Mouse (Mus musculus) adrenal gland, postnatal 36 days (tissue): ENCODE results near the gene Ankrd66. TPM values are rescaled to one million over a fixed set of nuclear protein-coding genes. Genes with fewer than 3 reads are reported as not detected.
"Not testable (repeated sequence)": the region's sequence is repeated elsewhere in the genome, so short reads cannot be mapped to it uniquely, and the experiment has no call there.

Source experiments
- DNase-seq, 2 experiments: peaks; one replicate each; pipeline ENCODE4 v3.0.0; 2021; ENCODE audit warnings: mixed read lengths in 1 of 2
- total RNA-seq, 2 experiments: library from RNA; stranded (reverse); gene quantifications; 2 replicates each; pipeline ENCODE4 v1.2.3; 2021

Ankrd66 gene
- total RNA-seq, 2 experiments from 2014 or later, result not detected

GRCm38 (mm10) chr17:43536841-43537240 lies 6.6 kb downstream of the Ankrd66 start:
- DNase-seq, result not testable (repeated sequence)

GRCm38 (mm10) chr17:43534362-43535222 lies 8.8 kb downstream of the Ankrd66 start:
- DNase-seq, result peak; percentile 32 to 46

- no peak for DNase-seq
Observed at GRCm38 (mm10) chr17:43531192-43531591, 12.2 kb downstream of the Ankrd66 start.

- DNase-seq, result no peak
Observed at GRCm38 (mm10) chr17:43530507-43530906, 12.9 kb downstream of the Ankrd66 start.

- DNase-seq, result no peak
Observed at GRCm38 (mm10) chr17:43520166-43520565, 23.3 kb downstream of the Ankrd66 start.

- DNase-seq, result peak; percentile 56 to 71
Observed at GRCm38 (mm10) chr17:43518644-43519409, 24.6 kb downstream of the Ankrd66 start.

- no peak for DNase-seq
Observed at GRCm38 (mm10) chr17:43510782-43511181, 32.7 kb downstream of the Ankrd66 start.

DNA sequence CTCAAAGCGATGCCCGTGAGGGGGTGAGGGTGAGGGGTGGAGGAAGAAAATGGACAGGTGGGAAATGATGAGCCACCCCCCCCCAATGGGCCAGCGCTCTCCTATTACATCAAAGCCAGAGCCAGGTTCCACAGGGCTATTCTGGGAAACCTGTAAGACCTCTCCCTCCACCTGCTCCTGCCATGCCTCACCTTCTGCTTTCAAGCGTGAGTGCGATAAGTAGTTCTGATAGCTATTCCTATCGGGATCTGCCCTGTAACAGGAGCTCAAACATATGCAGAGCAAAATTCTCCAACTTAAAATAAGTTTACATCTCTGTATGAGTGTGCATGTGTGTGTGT lies 38.9 kb downstream of the Ankrd66 start:
- DNase-seq, result no peak

DNA sequence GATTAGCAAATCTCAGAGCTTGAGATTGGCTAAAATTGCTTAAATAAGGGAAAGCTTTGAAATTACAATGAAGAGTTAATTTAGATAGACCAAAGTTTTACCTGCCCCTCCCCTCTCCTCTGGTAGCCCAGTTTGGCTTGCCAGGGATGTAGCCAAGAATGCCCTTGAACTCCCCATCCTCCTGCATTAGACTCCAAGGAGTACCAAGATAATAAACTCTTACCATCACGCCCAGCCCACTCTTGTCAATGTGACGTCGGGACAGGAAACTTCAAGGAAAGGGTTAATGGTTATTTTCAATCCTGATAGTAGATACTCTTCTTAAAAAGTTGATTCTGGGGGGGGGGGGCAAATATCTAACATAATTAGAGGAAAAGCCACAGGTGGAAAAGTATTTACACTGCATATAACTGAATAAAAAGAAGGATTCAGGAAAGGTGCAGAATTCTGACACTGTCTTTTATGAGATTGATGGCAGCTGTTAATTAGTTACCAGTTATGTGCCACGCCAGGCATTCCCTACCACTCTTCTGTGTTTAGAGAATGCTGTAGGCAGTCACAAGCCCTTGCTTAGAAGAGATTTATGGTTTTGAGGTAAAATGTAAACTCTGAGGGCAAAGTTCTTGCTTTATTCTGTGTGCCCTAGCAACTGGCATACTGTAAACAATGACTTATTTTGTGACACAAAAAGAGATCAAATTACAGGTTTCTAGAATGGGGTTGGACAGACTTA lies 39.4 kb downstream of the Ankrd66 start:
- no peak for DNase-seq

GRCm38 (mm10) chr17:43502592-43502991 lies 40.8 kb downstream of the Ankrd66 start, which contains the start of gene Mep1a:
TSS of gene Mep1a (minus strand) at chr17:43502812.
- no peak for DNase-seq

GRCm38 (mm10) chr17:43501631-43502030 lies 41.8 kb downstream of the Ankrd66 start:
- no peak for DNase-seq

DNA sequence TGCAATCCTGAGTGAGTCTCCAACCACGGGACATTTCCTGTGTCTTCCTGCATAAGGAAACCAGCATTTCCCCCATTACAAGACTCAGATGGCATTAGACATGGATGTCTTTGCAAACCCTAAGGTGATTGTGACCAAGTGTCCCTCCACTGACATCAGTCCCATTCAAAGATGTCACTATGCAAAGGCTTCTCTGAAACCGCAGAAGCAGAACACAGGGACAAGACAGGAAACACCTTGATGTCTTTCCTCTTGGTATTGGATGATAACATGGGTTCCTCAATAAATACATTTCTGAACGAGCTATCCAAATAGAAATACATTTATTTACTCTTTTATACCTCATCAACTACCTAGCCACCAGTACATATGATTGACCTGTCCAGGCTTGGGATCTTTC lies 42.2 kb downstream of the Ankrd66 start:
- DNase-seq, result no peak

DNA sequence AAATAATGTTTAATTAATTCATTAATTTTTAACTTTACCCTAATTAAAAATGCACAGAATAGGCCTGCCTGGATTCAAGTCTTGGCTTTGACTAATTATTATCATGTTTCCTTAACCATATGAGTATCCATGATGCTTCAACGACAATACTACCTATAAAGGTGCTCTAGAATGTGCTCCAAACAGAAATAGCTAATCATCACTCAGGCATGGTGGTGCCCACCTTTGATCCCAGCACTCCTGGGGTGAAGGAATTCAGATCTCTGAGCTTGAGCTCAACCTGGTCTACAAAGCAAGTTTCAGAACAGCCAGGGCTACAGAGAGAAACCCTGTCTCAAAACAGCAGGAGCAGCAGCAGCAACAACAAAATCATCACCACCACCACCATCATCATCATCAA lies 42.9 kb downstream of the Ankrd66 start:
- DNase-seq, result no peak

DNA sequence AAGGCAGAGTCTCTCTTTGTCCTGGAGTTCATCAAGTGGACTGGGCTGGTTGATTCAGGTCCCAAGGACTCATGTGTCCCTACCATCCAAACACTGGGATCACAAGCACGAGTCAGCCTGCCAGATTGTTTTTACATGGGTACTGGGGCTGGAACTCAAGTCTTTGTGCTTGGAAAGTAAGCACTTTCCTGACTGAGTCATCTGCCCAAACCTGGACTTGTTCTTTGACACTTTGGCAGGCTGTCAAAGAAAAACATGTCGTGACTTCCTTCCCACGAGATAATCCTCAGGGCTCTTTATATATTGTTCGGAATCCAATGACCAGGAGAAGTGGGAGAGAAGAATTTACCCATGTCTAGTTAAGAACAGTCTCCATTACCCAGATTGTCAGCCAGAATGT lies 45.9 kb downstream of the Ankrd66 start:
- no peak for DNase-seq

GRCm38 (mm10) chr17:43495502-43495901 lies 47.9 kb downstream of the Ankrd66 start:
- no peak for DNase-seq

GRCm38 (mm10) chr17:43490371-43490770 lies 53.1 kb downstream of the Ankrd66 start:
- DNase-seq, result not testable (repeated sequence)

DNA sequence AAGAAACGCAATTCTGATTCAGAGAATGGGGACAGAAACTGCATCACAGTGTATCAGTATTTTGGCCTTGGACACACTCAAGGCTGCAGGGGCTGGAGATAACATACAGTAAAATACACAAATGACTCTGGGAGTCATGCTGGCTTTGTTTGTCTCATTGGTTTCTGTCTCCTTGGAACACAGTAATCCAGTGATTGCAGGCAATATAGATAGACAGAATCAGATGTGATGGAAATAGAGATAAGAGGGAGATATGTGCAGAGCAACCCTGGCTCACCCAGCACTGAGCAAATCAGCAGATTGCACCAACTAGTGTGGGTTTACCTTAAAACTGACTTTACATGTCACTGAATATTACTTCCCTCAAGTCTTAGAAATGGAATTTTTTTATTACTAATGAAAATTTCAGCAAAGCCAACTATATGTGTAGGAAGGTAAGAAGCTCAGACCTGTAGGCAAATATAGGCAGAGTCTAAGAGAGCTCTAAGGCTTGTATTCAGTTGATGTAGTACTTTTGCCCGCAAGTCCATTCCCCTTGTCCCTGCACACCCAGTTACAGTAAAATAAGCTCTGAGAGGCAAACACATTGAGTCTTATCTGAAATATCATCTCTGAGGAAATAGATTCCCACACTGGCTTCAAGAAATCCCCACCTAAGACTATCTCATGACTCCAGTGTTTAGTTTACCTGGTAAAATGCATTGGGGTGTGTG lies 54.8 kb downstream of the Ankrd66 start:
- peak; percentile 2 to 18 for DNase-seq

DNA sequence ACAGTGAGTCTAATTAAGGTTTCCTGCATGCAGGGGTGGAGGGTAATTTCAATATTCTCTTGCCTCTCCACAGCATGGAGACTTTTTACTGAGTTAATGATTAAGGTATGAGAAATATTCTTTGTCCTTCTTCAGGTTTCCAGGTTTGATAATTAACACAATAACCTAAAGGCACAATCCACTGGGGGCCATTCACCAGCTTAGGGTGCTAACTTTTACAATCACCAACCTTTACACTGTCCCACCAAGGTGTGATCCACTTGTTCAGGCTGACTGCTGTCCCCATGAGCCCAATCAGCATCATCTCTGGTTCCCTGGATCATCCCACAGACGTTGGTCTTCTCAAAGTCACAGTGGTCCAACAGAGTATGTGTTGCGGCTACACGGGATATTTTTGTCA lies 57.5 kb downstream of the Ankrd66 start:
- no peak for DNase-seq
